Mouse (Mus musculus) myocyte (in vitro differentiated cells): Measurements from ENCODE around the gene Polr3c. TPM values are rescaled to one million over a fixed set of nuclear protein-coding genes. Genes with fewer than 3 reads are reported as not detected.

Source experiments
- H3K27me3 ChIP-seq: one replicate; pipeline ENCODE4 v1.6.1; 2011; ENCODE audit not compliant: control insufficient read depth, insufficient read depth, insufficient read length
- H3K36me3 ChIP-seq: one replicate; pipeline ENCODE4 v1.6.1; 2011; ENCODE audit not compliant: control insufficient read depth, insufficient read depth
- H3K4me2 ChIP-seq: one replicate; pipeline ENCODE4 v1.6.1; 2011; ENCODE audit warnings: low read depth, control low read depth
- H3K4me3 ChIP-seq: one replicate; pipeline ENCODE4 v1.5.1; 2011; ENCODE audit warnings: mild to moderate bottlenecking, control low read depth, moderate library complexity
- H3K79me2 ChIP-seq: one replicate; pipeline ENCODE4 v1.6.1; 2011; ENCODE audit not compliant: control insufficient read depth, insufficient read depth
- H3ac ChIP-seq: one replicate; pipeline ENCODE4 v1.6.1; 2011; ENCODE audit not compliant: control insufficient read depth, insufficient read length
- CEBPB ChIP-seq: IDR thresholded peaks from 2 replicates; pipeline ENCODE4 v1.6.1; 2011; ENCODE audit warnings: mild to moderate bottlenecking, moderate library complexity; ENCODE audit not compliant: poor library complexity, insufficient read depth, severe bottlenecking
- E2F4 ChIP-seq: IDR thresholded peaks from one replicate; pipeline ENCODE4 v1.6.1; 2011; ENCODE audit warnings: mild to moderate bottlenecking, control low read depth, moderate library complexity; ENCODE audit not compliant: insufficient read depth
- MAX ChIP-seq: IDR thresholded peaks from one replicate; pipeline ENCODE4 v1.6.1; 2011; ENCODE audit warnings: low read depth, mild to moderate bottlenecking, control low read depth
- MYOD1 ChIP-seq, 3 experiments: IDR thresholded peaks; one replicate each; pipeline ENCODE4 v1.6.1; 2011; ENCODE audit warnings: control low read depth in 2 of 3, low read depth in 2 of 3, mild to moderate bottlenecking in 2 of 3, moderate library complexity in 1 of 3; ENCODE audit not compliant: insufficient read length in 2 of 3, control insufficient read depth in 1 of 3
- MYOG ChIP-seq, 3 experiments: IDR thresholded peaks; one replicate each; pipeline ENCODE4 v1.6.1; 2011; ENCODE audit warnings: control low read depth in 2 of 3, low read depth in 2 of 3, mild to moderate bottlenecking in 2 of 3; ENCODE audit not compliant: insufficient read length in 2 of 3, control insufficient read depth in 1 of 3, insufficient read depth in 1 of 3
- POLR2A ChIP-seq: IDR thresholded peaks from one replicate; pipeline ENCODE4 v1.6.1; 2011; ENCODE audit warnings: low read depth, mild to moderate bottlenecking, control low read depth, moderate library complexity; ENCODE audit not compliant: insufficient read length
- POLR2AphosphoS2 ChIP-seq: IDR thresholded peaks from one replicate; pipeline ENCODE4 v1.6.1; 2011; ENCODE audit warnings: low read depth, control low read depth; ENCODE audit not compliant: insufficient read length
- REST ChIP-seq: IDR thresholded peaks from one replicate; pipeline ENCODE4 v1.6.1; 2011; ENCODE audit warnings: mild to moderate bottlenecking, control low read depth, moderate library complexity; ENCODE audit not compliant: insufficient read depth, insufficient read length
- SRF ChIP-seq: IDR thresholded peaks from one replicate; pipeline ENCODE4 v1.6.1; 2011; ENCODE audit warnings: low read depth; ENCODE audit not compliant: control insufficient read depth, insufficient read length
- TCF12 ChIP-seq: IDR thresholded peaks from one replicate; pipeline ENCODE4 v1.6.1; 2011; ENCODE audit warnings: mild to moderate bottlenecking, control low read depth; ENCODE audit not compliant: poor library complexity, insufficient read depth, severe bottlenecking
- TCF3 ChIP-seq: IDR thresholded peaks from one replicate; pipeline ENCODE4 v1.6.1; 2011; ENCODE audit warnings: low read depth, control low read depth; ENCODE audit not compliant: insufficient read length
- USF1 ChIP-seq: IDR thresholded peaks from one replicate; pipeline ENCODE4 v1.6.1; 2011; ENCODE audit warnings: low read depth, mild to moderate bottlenecking, control low read depth, moderate library complexity
- polyA plus RNA-seq: library from polyadenylated mRNA; unstranded; fragments of >200 nt; fragmentation: generic; extraction: Trizol; gene quantifications from one replicate; pipeline ENCODE4 v1.2.1, GENCODE M21; 2012; ENCODE audit warnings: missing spikeins

The Polr3c gene
- polyA plus RNA-seq, 1 experiment, result 46.6 TPM

DNA sequence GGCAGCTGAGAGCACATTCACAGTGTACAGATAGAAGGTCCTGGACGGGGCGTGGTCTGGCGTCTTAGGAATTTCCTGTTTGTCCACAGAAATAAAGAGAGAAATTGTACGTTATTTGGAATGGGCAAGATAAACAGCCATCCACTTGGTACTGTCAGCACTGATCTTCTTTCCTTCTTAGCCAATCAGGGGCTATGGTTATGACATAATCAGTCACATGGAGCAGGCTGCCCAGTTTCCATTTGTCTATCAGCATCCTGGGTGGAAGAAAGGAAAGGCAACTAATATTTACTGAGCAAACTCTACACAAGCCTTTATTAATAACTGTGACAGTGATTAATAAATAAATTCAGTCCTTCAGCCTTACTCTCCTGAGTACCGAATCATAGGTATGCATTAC is 13.1 kb downstream of the Polr3c start:
- H3ac ChIP-seq, result no peak overlapping the region
- H3K4me3 ChIP-seq, result no peak overlapping the region
- no peaks in the 10 kb centered on the region for H3K27me3 ChIP-seq
- peaks cover 42% of the 10 kb centered on the region for H3K36me3 ChIP-seq
- no peak overlapping the region for H3K4me2 ChIP-seq
- TF ChIP-seq E2F4 (no peak), MYOD1 (IDR thresholded peaks at IDR 0.05; ENCODE audit: control insufficient read depth in 1 of 3, insufficient read length in 2 of 3, low read depth in 2 of 3) (no peak), POLR2A (no peak), MYOG (IDR thresholded peaks at IDR 0.05; ENCODE audit: control insufficient read depth in 1 of 3, insufficient read depth in 1 of 3, insufficient read length in 2 of 3, low read depth in 2 of 3) (no peak), TCF12 (no peak), USF1 (no peak), CEBPB (no peak), REST (no peak), MAX (no peak), SRF (no peak), POLR2AphosphoS2 (no peak), TCF3 (no peak)
- no peaks in the 10 kb centered on the region for H3K79me2 ChIP-seq

DNA sequence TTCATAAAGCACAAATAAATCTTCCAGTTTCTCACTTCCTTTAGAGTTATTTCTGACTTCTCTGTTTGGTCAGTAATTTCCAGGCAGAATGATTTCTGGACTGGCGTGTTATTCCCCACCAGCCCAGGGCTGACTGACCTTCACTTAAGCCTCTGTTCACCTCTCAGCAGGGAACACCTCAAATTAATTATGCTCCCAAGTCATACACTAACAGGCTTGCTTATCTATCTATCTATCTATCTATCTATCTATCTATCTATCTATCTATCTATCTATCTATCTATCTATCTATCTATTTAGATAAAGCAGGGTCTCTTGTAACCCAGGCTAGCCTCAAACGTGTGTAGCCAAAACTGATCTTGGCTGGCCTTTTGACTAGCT is 18.8 kb downstream of the Polr3c start:
- Histone ChIP-seq H3K4me2 (peak overlapping the region; percentile 92), H3ac (no peak overlapping the region), H3K4me3 (peak overlapping the region; percentile 19), H3K79me2 (no peaks in the 10 kb centered on the region), H3K27me3 (no peaks in the 10 kb centered on the region), H3K36me3 (peaks cover 16% of the 10 kb centered on the region)
- TF ChIP-seq POLR2A (no peak), USF1 (no peak), MAX (no peak), E2F4 (no peak), POLR2AphosphoS2 (no peak)

DNA sequence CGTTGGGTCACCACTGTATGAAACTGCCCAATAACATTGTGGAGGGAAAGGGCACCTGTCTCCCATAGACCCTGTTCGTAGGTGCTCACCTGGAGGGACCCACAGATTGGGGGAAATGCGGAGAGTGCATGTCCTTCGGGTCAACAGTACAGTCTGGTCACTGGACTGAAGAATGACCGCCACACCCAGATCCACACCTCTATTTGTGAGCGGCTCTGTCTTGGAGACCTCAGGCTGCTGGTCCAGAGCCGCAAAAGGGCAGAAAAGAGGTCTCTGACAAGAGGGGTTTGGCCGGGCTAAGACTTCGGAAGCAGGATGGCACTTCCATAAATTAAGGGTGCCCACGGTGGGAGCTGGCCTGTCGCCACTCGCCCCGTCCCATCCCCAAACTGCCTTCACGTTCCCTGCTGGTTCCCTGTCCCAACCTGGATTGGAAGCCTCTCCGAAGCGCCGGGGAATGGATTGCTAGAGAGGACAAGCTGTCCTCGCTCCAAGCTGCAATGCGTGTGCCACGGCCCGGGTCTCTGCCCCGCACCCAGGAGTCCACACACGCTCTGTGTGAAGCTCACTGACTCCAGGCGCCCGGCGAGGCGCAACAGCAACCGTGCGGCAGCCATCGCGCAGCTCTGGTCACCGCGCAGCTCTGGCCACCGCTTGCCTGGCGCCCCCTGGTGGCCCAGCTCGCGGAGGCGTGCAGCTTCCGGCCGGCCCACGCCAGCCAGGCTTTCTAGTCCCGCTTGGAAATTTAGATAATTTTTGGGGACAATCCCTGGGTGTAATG is 19.3 kb downstream of the Polr3c start, which contains the start of gene Nudt17:
Gene Nudt17 (minus strand): TSS at position 660 of the 781 bp plus-strand sequence.
- Histone ChIP-seq H3K36me3 (peaks cover 14% of the 10 kb centered on the region), H3K4me3 (peak within 1 kb of the TSS; percentile 19), H3K79me2 (no peaks in the 10 kb centered on the region), H3K4me2 (peak within 1 kb of the TSS; percentile 92), H3ac (no peak within 1 kb of the TSS), H3K27me3 (no peaks in the 10 kb centered on the region)
- TF ChIP-seq MYOD1 (IDR thresholded peaks at IDR 0.05; ENCODE audit: control insufficient read depth in 1 of 3, insufficient read length in 2 of 3, low read depth in 2 of 3) (peak in 1 of 3 experiments; percentile 34), CEBPB (no peak), TCF3 (no peak), SRF (peak; percentile 19), USF1 (no peak), POLR2A (peak; percentile 69), TCF12 (no peak), POLR2AphosphoS2 (peak; percentile 78), MAX (no peak)

DNA sequence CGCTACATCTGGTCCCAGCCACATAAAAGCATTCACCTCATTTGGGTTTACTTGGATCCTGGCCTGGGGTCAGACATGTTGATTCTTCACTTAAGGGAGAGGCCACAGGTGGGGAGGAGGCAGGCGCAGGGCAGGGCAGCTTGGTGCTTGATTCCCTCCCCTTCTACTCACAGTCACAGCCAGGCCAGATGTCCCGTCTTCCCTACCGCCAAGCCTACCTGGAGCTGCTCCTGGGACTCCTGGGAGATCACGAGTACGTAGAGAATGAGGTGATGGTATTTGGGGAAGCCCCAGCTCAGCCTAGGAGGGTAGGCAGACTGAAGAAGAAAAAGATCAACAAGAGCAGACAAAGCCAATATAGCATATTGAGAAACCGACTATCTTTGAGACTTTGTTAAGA is 20.4 kb downstream of the Polr3c start:
- Histone ChIP-seq H3K27me3 (no peaks in the 10 kb centered on the region), H3K4me3 (no peak overlapping the region), H3ac (no peak overlapping the region), H3K79me2 (no peaks in the 10 kb centered on the region), H3K4me2 (no peak overlapping the region), H3K36me3 (peaks cover 21% of the 10 kb centered on the region)
- peak; percentile 61 for TF ChIP-seq POLR2AphosphoS2
- no peak for TF ChIP-seq MYOG (IDR thresholded peaks at IDR 0.05; ENCODE audit: control insufficient read depth in 1 of 3, insufficient read depth in 1 of 3, insufficient read length in 2 of 3, low read depth in 2 of 3)
- no peak for TF ChIP-seq E2F4

DNA sequence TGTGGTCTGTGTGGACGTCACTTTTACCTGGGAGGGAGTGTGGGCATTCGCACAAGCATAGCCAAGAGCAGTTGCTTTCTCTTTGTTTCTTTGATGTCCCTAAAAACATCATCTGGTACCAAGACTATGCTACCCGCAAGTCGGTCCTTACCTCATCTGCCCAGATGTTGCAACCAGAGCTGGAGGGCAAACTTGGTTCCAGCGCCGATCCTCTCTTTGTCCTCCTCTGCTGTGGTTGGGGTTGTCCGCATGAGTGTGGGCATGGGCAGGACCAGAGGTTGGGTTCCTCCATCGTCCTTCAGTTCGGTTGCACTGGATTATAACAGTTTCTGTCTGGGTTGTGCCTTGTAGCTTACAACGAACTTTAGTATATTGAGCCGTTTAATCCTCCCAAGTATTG is 21.2 kb downstream of the Polr3c start:
- TF ChIP-seq TCF3 (no peak), CEBPB (no peak), POLR2AphosphoS2 (peak; percentile 21), TCF12 (no peak)
- no peak overlapping the region for H3ac ChIP-seq
- peaks cover 21% of the 10 kb centered on the region for H3K36me3 ChIP-seq
- H3K79me2 ChIP-seq, result no peaks in the 10 kb centered on the region
- no peak overlapping the region for H3K4me2 ChIP-seq
- H3K27me3 ChIP-seq, result no peaks in the 10 kb centered on the region
- no peak overlapping the region for H3K4me3 ChIP-seq
